Mouse (Mus musculus) 416B (cell line): ENCODE data around the gene Crhr2.

Experiments
- DNase-seq: peaks from one replicate; pipeline ENCODE4 v3.0.0; 2011; ENCODE audit warnings: low read depth

The Crhr2 gene

GRCm38 (mm10) chr6:55044542-55044941 is 88.3 kb downstream of the Crhr2 start:
- no peak for DNase-seq

GRCm38 (mm10) chr6:55043206-55043605 is 89.6 kb downstream of the Crhr2 start:
- no peak for DNase-seq
